Mouse (Mus musculus): ENCODE measurements around the gene Cdh26.

Gene Cdh26

DNA sequence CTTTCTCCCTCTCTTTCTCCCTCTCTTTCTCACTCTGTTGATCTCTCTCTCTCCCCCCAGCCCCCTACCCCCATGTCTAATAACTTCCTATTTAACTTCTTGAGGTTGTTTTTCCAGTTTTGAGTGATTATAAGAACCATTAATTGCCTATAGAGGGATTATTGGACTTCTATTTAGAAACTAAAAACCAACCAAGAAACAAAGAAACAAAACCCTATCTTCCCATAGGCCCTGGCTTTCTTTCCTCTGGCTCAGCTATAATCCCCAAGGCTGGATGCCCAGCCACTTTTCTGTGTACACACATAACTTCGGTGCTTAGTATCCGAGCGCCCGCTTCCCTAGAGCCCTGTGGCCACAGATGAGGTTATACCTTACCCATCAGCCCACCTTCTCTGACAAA is at the start of gene Cdh26:
TSS of gene Cdh26 (plus strand) at position 301 of the 400 bp plus-strand sequence.
- no peak for DNase-seq

DNA sequence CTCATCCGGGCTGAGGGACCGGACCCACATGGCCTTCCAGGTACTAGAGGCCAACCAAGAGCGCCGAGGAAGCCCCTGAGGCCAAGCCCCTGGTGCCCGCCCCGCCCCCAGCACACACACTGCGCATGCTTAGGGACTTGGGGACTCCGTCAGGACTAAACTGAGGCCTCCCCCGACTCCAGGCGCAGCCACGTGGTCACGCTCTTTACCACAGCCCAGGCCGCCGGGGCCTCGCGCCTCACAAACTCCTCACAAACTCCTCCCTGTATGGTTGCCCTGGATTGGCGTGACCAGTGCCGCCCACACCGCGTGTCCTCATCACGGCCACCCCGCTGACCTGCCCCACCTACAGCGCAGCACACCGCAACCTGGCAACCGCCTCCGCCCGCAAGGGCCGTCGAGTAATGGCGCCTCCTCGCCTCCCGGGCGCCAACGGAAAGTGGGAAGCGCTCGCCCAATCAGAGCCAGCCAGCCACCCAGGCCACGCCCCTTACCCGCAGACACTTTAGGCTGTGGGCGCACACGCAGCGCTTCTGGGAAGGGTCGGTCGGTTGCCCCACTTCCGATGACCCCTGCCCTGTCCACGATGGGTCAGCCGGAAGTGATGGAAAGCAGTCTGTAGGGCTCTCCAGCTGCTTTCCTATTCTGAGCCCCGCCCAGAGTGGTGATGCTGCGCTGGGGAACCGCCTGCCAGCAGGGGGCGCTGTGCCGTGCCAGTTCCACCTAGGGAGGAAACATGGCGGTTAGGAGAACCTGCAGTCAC is 23.1 kb upstream of the Cdh26 start, which contains the start of gene Sycp2:
TSS of gene Sycp2 (minus strand) at position 633 of the 763 bp plus-strand sequence.
- no peak for DNase-seq

GRCm38 (mm10) chr2:178409024-178409423 is 21.3 kb upstream of the Cdh26 start:
- no peak for DNase-seq

DNA sequence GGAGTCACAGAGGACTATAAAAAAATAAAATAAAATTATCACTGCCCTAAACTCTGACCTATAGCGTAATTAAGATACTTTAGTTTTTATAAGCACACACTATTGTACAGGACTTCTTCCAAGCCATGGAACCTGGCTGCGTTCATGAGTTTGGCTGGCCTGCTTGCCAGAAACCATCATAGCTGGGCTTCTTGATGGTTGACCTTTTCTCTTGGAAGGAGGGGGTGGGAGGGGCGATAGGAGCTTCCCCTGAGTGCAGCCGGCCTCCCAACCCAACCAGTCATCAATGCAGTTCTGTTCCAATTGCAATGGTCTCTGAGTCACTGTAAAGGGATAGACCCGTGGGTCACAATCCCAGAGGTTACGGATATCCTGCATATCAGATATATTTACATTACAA is 20.0 kb upstream of the Cdh26 start:
- DNase-seq = no peak

DNA sequence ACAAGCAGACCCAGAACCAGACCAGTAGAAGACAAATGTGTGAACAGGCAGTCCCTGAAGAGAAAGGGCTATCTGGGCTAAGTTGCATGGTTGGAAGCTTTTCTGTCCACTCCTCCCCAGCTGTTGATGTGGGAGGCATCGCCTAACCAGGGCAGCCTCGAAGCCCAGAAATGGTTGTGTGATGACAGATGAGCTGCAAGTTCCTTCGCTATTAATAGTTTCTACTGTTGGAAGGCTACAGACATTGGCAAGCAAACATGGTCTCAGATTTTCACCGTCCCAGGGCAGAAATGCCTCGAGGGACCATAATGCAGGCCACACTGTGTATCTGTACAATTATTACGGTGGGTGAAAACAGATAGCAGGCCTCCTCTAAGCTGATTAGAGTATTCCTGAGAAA is 17.7 kb upstream of the Cdh26 start:
- DNase-seq = no peak

- DNase-seq = no peak
These were observed 17.2 kb upstream of the Cdh26 start for GRCm38 (mm10) chr2:178413081-178413480.

- DNase-seq = no peak
These were observed 16.7 kb upstream of the Cdh26 start for GRCm38 (mm10) chr2:178413481-178414260.

GRCm38 (mm10) chr2:178414261-178415149 is 15.8 kb upstream of the Cdh26 start, which contains the start of the genes Ppp1r3d and Fam217b:
Gene Ppp1r3d, minus strand, starts transcription at chr2:178414472.
Gene Fam217b, plus strand, starts transcription at chr2:178414524.
- DNase-seq = no peak

DNA sequence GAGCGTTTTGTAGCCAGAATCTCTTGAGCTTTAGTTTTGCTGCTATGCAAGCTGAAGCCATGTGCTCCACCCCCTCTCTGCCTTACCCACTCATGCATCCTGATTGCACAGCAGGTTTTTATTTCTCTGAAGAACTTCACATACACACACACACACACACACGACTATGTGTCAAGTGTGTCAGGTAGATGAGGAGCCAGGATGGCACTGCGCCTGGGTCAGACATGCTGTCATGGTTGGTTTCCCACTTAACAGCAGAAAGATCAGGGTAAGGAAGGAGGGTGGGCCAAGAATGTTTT is 15.2 kb upstream of the Cdh26 start:
- no peak for DNase-seq

- DNase-seq = no peak
These were observed 13.9 kb upstream of the Cdh26 start for GRCm38 (mm10) chr2:178416427-178416826.

GRCm38 (mm10) chr2:178416970-178417369 is 13.4 kb upstream of the Cdh26 start:
- DNase-seq = no peak

- no peak for DNase-seq
These were observed 9.8 kb upstream of the Cdh26 start for GRCm38 (mm10) chr2:178420576-178420975.

DNA sequence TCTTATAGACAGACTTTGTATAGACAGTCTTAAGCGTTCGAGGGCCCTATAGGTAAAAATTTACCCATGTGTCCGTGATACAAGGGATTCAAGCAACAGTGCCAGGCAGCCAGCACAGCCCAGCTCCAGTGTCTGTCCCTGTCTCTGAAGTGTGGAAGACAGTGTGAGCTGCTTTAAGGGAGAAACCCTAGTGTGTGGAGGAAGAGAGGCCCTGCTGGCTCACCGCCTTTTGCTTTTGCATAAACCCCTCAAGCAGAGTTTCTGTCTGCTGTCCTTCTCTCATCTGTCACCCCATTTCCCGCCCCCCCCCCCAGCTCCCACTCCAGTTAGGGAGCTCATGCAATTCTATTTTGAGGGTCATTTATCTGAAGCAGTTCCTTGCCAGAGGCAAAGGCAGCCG is 8.7 kb upstream of the Cdh26 start:
- no peak for DNase-seq

- no peak for DNase-seq
These were observed 8.1 kb upstream of the Cdh26 start for GRCm38 (mm10) chr2:178422186-178422585.

DNA sequence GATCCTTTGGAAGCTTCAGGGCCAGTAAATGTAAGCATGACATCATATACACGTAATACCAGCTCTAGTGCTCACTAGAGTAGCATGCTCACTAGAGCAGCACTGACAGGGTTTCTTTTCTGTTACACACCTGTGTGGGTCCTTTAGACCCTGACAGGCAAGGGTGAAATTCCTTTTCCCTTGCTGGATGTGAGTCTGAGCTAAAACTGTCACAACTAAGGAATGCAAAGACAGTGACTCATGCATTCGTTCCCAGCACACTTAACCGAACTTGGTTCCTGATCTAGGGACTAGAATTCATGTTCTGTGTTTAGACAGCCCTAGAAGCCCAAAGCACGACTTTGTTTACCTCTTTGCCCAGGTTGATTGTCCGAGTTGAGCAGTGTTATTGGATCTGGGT is 7.1 kb upstream of the Cdh26 start:
- no peak for DNase-seq

- no peak for DNase-seq
These were observed 4.1 kb upstream of the Cdh26 start for GRCm38 (mm10) chr2:178426229-178426628.

GRCm38 (mm10) chr2:178427181-178427580 is 3.1 kb upstream of the Cdh26 start:
- DNase-seq = no peak

DNA sequence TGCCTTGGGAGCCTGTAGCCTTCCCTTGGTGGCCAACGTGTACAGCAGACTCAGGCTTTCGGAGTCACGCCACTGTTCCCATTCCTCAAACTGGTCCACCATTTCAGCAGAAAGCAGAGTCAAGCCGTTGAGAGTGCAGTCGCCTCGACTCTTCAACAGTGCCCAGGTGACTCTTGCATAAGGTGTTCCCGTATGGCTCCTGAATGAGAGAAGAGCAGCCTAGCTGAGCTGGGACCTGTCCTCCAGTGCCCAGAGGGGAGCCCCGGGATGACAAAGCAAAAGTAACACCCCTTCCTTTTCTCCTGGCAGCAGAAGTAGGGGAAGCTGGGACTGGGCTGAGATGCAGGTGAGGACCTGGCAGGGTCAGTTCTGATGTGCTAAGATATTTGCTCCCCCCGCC is 2.1 kb upstream of the Cdh26 start:
- DNase-seq = no peak

DNA sequence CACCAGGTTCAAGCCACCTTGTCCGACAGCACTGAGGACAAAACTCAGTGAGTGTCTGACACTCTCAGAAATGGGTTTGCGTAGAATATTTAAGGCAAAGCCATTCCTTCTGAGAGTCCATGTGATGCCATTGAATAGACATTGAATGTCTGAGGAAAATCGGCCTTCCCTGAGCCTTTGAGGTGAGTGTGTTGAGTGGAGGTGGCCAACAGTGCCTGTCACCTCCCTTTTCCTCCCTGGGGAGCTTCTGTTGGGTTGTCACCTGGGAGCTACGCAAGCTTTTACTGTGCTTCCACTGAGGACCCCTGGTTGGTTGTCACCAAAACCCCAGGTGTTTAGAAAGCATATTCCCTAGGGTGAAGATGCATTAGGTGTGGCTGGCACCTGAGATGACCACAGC is 1.7 kb upstream of the Cdh26 start:
- DNase-seq = no peak

DNA sequence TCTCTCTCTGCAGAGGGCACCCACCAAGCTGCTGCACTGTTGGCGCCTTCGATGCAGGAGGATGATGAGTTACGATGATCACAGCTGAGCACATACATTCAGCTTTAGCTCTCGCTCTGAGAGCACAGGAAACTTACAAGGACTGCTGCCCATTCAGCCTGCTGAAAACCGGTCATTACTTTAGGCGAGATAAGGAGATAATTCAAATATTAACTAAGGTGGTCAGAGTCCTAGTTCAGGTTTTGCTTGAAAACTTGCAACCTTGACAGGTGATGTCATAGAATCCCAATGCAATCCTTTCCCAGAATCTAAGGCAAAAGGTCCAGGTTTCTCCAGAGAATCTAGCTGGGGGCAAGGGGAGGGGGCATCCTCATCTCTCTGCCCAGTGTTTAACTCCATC is 905 bp upstream of the Cdh26 start:
- DNase-seq = no peak

GRCm38 (mm10) chr2:178433495-178433894 is 3.2 kb downstream of the Cdh26 start:
- DNase-seq = no peak

DNA sequence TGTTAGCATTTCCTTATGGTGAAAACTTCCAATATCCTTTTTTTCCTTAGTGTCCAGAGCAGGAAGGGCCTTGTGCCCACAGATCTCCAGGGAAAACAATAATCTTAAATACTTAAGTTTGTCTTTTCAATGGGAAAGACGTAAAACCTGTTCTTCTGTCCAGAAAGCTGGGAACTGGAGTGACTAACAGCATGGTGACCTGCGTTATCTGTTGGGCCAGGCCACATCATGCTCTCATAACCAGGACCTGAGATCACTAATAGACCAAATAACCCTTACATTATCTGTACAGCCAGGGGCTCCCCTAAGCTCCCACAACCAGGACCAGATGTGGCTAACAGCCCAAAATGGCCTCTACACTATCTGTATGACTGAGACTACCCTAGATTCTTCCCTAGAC is 3.6 kb downstream of the Cdh26 start:
- DNase-seq = no peak

GRCm38 (mm10) chr2:178437311-178437710 is 7.0 kb downstream of the Cdh26 start:
- no peak for DNase-seq

Data from spleen, adult 18-20 months (tissue).